Mouse (Mus musculus) bone marrow macrophage, adult 2 months (primary cell): ENCODE measurements around the gene Vsir. TPM values are rescaled to one million over a fixed set of nuclear protein-coding genes. Genes with fewer than 3 reads are reported as not detected.
A peak's percentile ranks its signal among the peaks of the same experiment; 100 is the strongest.

Source experiments
- H3K27ac ChIP-seq: 2 replicates; pipeline ENCODE4 v1.5.1; 2012; ENCODE audit warnings: low read depth, low read length; ENCODE audit not compliant: insufficient read depth
- H3K4me1 ChIP-seq: 2 replicates; pipeline ENCODE4 v1.6.1; 2012; ENCODE audit warnings: low read length; ENCODE audit not compliant: control insufficient read depth, insufficient read depth
- H3K4me3 ChIP-seq: 2 replicates; pipeline ENCODE4 v1.5.1; 2012; ENCODE audit warnings: mild to moderate bottlenecking, low read length, moderate library complexity; ENCODE audit not compliant: insufficient read depth
- CTCF ChIP-seq: IDR thresholded peaks from 2 replicates; pipeline ENCODE4 v1.5.1; 2012; ENCODE audit warnings: low read depth, mild to moderate bottlenecking, low read length, moderate library complexity
- POLR2A ChIP-seq: IDR thresholded peaks from 2 replicates; pipeline ENCODE4 v1.6.1; 2012; ENCODE audit warnings: mild to moderate bottlenecking, low read depth, low read length, borderline replicate concordance
- polyA plus RNA-seq: library from polyadenylated mRNA; stranded (reverse); fragments of >200 nt; gene quantifications from 2 replicates; pipeline ENCODE4 v1.2.4, GENCODE M21; 2012; ENCODE audit not compliant: missing spikeins, insufficient read depth, insufficient read length

Gene Vsir
- polyA plus RNA-seq, 1 experiment: 666 TPM

- TF ChIP-seq CTCF (no peak), POLR2A (no peak)
- Histone ChIP-seq H3K4me1 (peaks cover 84% of the 10 kb centered on the region), H3K27ac (peak overlapping the region; percentile 97), H3K4me3 (peak overlapping the region; percentile 2)
These were observed 21.3 kb downstream of the Vsir start for GRCm38 (mm10) chr10:60367904-60368303.

DNA sequence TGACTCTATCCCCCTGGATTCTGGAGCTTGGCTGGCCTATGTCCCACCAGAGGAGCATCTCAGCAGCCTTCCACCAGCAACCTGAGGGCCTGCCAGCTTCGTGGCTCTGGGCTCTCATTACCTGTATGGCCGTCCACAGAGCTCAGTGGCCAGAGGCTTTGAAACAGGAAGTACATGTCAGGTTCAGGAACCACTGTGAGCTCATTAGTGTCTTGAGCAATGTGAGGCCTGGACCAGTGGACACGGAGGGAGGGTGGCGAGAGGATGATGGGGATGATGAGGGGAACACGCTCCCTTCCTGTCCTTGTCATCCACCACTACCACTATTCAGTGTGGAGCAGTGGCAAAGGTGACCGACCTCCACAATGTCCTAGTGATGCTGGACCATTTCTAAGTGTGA lies 22.8 kb downstream of the Vsir start:
- Histone ChIP-seq H3K4me3 (no peak overlapping the region), H3K4me1 (peaks cover 84% of the 10 kb centered on the region), H3K27ac (peak overlapping the region; percentile 99; the same call in 1 of the 2 replicates)
- no peak for TF ChIP-seq POLR2A
- no peak for TF ChIP-seq CTCF

DNA sequence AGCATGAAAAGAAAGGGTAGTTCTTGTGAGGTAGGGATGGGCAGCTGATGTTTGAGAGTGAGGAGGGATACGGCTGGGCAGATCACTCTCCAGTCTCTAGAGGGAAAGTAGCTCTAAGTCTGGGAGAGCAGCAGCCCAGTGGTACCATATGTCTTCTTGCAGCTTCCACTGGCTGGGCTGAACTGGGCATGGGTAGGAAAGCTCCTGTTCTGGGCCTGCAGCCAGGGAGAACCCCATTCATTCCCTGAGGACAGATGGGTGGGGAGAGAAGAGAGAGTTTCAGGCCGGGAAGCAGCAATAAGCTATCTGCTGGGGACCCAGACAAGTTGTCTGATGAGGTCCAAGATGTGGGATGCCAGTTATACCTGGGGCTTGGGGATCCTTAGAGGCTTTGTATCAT lies 23.4 kb downstream of the Vsir start:
- TF ChIP-seq POLR2A (no peak), CTCF (no peak)
- H3K4me1 ChIP-seq: peaks cover 84% of the 10 kb centered on the region
- no peak overlapping the region for H3K4me3 ChIP-seq
- peak overlapping the region; percentile 99 for H3K27ac ChIP-seq

GRCm38 (mm10) chr10:60370601-60371061 lies 24.0 kb downstream of the Vsir start:
- peak overlapping the region; percentile 99 for H3K27ac ChIP-seq
- no peak for TF ChIP-seq CTCF
- H3K4me1 ChIP-seq: peaks cover 83% of the 10 kb centered on the region
- H3K4me3 ChIP-seq: no peak overlapping the region

- Histone ChIP-seq H3K27ac (peak overlapping the region; percentile 99), H3K4me1 (peaks cover 86% of the 10 kb centered on the region), H3K4me3 (peak overlapping the region; percentile 48)
- TF ChIP-seq CTCF (no peak), POLR2A (no peak)
These were observed 25.1 kb downstream of the Vsir start for GRCm38 (mm10) chr10:60371596-60372386.

DNA sequence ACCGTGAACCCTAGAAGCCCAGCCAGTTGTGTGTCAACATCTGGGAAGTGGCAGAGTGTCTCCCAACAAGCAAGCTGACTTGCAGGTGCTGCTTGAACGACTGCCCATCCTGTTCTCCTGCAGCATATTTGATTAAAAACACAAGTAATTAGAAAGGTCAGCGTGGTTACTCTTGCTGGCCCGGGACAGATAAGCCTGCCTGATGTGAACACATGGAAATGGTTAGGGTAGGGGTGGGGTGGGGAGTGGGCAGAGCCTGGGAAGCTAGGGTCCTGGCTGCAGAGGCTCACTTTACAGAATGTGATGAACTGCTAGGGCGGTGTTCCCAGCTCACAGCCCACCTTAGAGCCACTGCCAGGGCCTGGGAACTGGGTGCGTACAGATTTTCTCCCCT lies 26.9 kb downstream of the Vsir start:
- no peak overlapping the region for H3K4me3 ChIP-seq
- peak overlapping the region; percentile 99 for H3K27ac ChIP-seq
- peaks cover 74% of the 10 kb centered on the region for H3K4me1 ChIP-seq
- TF ChIP-seq POLR2A (no peak), CTCF (no peak)

- no peak overlapping the region for H3K4me3 ChIP-seq
- peak overlapping the region; percentile 99 for H3K27ac ChIP-seq
- H3K4me1 ChIP-seq: peaks cover 70% of the 10 kb centered on the region
These were observed 27.4 kb downstream of the Vsir start for GRCm38 (mm10) chr10:60373937-60374578.

GRCm38 (mm10) chr10:60376704-60377103 lies 30.1 kb downstream of the Vsir start:
- Histone ChIP-seq H3K4me3 (no peak overlapping the region), H3K4me1 (peaks cover 64% of the 10 kb centered on the region), H3K27ac (no peak overlapping the region)
- TF ChIP-seq CTCF: no peak
- TF ChIP-seq POLR2A: no peak

More at GRCm38 (mm10) chr10:60373937-60374578, 27.4 kb downstream of the Vsir start:
- TF ChIP-seq POLR2A (no peak), CTCF (no peak)

DNA sequence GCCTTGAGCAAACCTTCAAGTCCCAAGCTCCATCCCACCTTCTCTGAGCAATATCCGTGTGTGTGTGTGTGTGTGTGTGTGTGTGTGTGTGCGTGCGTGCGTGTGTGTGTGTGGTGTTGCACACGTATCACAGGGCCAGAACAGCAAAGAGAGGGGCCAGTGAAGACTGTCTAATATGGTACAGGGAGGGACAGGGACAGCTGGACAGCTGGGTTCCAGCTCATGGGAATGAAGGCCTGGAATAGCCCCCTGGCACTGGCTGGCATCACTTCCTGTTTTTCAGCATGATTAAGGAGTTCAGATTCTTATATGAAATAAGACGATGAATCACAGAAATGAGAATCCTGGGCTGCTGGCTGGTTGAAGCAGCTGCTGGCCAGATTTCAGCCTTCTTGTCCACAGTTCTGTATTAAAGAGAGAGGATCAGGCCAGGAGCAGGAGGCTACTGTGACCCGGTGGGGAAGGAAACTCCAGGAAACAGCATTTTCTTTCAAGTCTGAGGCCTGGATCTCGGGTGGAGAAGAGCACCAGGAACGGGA lies 32.8 kb downstream of the Vsir start:
- TF ChIP-seq POLR2A (no peak), CTCF (no peak)
- H3K4me1 ChIP-seq: peaks cover 42% of the 10 kb centered on the region

DNA sequence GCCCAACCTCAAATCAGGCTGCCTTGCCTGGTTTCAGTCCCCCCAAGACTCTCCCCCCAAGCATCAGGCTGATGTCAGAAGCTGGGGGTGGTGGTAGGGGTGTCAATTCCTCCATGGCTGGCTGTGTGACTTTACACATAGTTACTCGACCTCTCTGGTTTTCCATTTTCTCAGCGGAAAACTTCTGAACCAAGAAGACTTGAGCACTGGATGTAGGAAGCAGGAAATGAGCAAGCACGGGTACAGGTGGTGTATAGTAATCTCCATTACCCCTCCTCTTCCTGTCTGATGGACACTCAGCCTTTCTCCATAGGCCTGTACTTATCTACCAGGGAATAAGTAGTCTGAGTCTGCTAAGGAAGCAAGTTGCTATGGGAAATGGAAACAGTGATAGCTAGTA lies 33.6 kb downstream of the Vsir start:
- Histone ChIP-seq H3K27ac (peak overlapping the region; percentile 62), H3K4me3 (no peak overlapping the region), H3K4me1 (peaks cover 35% of the 10 kb centered on the region)
- no peak for TF ChIP-seq CTCF
- no peak for TF ChIP-seq POLR2A

More for the DNA sequence above, 32.8 kb downstream of the Vsir start:
- Histone ChIP-seq H3K4me3 (no peak overlapping the region), H3K27ac (peak overlapping the region; percentile 62)
